Mouse (Mus musculus): Measurements from ENCODE around the gene Agpat1. TPM values are rescaled to one million over a fixed set of nuclear protein-coding genes. Genes with fewer than 3 reads are reported as not detected.

Gene Agpat1
- polyA plus RNA-seq, 1 experiment from 2014 or later = 35.7 TPM

DNA sequence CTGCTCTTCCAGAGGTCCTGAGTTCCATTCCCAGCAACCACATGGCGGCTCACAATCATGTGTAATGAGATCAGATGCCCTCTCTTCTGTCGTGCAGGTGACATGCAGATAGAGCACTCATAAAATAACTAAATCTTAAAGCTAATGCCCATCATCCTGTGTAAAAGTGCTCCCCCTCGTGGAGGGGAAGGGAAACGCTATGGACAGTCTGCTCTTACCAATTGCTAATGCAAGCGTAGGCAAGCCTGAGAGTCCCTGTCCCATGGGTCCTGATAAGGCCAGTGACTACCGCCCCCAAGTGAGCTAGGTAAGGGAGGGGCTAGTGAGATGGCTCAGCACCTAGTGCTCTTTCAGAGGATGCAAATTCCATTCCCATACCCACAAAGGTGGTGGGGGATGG is 14.9 kb downstream of the Agpat1 start:
- H3K27me3 ChIP-seq (replicated peaks; ENCODE audit: insufficient read depth, low read length) = no peaks in the 10 kb centered on the region
- TF ChIP-seq CTCF (IDR thresholded peaks at IDR 0.05) (peak; percentile 91), EP300 (IDR thresholded peaks at IDR 0.05) (no peak)
- H3K27ac ChIP-seq (ENCODE audit: low read length) = no peak overlapping the region
- H3K4me2 ChIP-seq (replicated peaks; ENCODE audit: low read depth, low read length) = no peak overlapping the region
- H3K36me3 ChIP-seq (ENCODE audit: insufficient read depth, low read length) = peaks cover 7% of the 10 kb centered on the region; the same call in 1 of the 2 replicates
- H3K4me1 ChIP-seq (ENCODE audit: insufficient read depth, low read depth, low read length) = no peaks in the 10 kb centered on the region
- ATAC-seq = peak; percentile 53
- no peak overlapping the region for H3K4me3 ChIP-seq (ENCODE audit: low read depth, low read length)
- H3K9ac ChIP-seq (replicated peaks; ENCODE audit: low read depth) = no peak overlapping the region
- H3K9me3 ChIP-seq (ENCODE audit: low read length) = no peaks in the 10 kb centered on the region
- peak; percentile 76 for DNase-seq (ENCODE audit: low spot score)
- WGBS = 11% methylated on average over 6 of the region's 6 CpGs

DNA sequence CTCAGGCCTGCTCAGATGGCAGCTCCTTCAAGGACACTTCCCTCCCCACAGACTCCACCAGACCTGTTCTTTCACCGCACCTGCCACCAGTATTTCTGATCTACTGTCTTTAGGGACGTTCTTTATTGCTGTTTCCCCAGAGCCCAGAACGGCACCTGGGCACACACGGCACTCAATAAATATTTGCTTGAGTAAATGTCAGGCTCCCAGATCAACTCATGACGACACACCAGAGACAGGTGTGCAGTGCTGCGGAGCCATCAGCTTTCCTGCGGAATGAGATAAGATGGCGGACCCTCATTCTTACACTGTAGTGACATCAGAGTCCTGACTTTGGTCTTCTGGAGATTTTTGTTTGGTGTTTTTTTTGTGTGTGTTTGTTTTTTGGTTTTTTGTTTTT is 16.9 kb downstream of the Agpat1 start:
- H3K4me3 ChIP-seq (ENCODE audit: low read depth, low read length) = no peak overlapping the region
- 67% methylated on average over 8 of the region's 8 CpGs for WGBS
- H3K36me3 ChIP-seq (ENCODE audit: insufficient read depth, low read length) = peaks cover 7% of the 10 kb centered on the region; the same call in 1 of the 2 replicates
- no peak overlapping the region for H3K9ac ChIP-seq (replicated peaks; ENCODE audit: low read depth)
- DNase-seq (ENCODE audit: low spot score) = no peak
- no peaks in the 10 kb centered on the region for H3K4me1 ChIP-seq (ENCODE audit: insufficient read depth, low read depth, low read length)
- no peak for ATAC-seq
- no peaks in the 10 kb centered on the region for H3K27me3 ChIP-seq (replicated peaks; ENCODE audit: insufficient read depth, low read length)
- H3K4me2 ChIP-seq (replicated peaks; ENCODE audit: low read depth, low read length) = no peak overlapping the region
- H3K9me3 ChIP-seq (ENCODE audit: low read length) = no peaks in the 10 kb centered on the region
- TF ChIP-seq EP300 (IDR thresholded peaks at IDR 0.05) = no peak
- TF ChIP-seq CTCF (IDR thresholded peaks at IDR 0.05) = no peak
- no peak overlapping the region for H3K27ac ChIP-seq (ENCODE audit: low read length)

DNA sequence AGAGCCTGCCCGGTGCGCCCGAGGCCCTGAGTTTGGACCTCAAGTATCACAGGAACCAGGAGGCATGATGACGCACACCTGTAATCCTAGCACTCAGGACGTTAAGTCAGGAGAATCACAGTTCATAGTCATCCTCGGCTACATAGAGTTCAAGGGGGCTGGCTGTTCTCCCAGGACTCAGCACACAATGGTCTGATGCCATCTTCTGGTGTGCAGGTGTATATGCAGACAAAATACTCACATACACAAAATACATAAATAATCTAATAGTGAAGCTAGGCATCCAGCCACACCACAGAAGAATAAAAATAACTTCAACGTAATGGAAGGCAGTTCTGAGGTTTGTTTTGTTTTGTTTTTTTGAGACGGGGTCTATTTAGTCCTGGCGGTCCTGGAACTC is 19.1 kb downstream of the Agpat1 start:
- WGBS = 80% methylated on average over 9 of the region's 9 CpGs
- Histone ChIP-seq H3K9me3 (ENCODE audit: low read length) (no peaks in the 10 kb centered on the region), H3K27ac (ENCODE audit: low read length) (no peak overlapping the region), H3K27me3 (replicated peaks; ENCODE audit: insufficient read depth, low read length) (no peaks in the 10 kb centered on the region), H3K9ac (replicated peaks; ENCODE audit: low read depth) (no peak overlapping the region), H3K4me2 (replicated peaks; ENCODE audit: low read depth, low read length) (no peak overlapping the region), H3K4me1 (ENCODE audit: insufficient read depth, low read depth, low read length) (peaks cover 11% of the 10 kb centered on the region; the same call in 1 of the 2 replicates), H3K4me3 (ENCODE audit: low read depth, low read length) (no peak overlapping the region), H3K36me3 (ENCODE audit: insufficient read depth, low read length) (no peaks in the 10 kb centered on the region; the same call in 1 of the 2 replicates)
- DNase-seq (ENCODE audit: low spot score) (no peak), ATAC-seq (no peak)
- TF ChIP-seq EP300 (IDR thresholded peaks at IDR 0.05) = no peak
- peak; percentile 49 for TF ChIP-seq CTCF (IDR thresholded peaks at IDR 0.05)

DNA sequence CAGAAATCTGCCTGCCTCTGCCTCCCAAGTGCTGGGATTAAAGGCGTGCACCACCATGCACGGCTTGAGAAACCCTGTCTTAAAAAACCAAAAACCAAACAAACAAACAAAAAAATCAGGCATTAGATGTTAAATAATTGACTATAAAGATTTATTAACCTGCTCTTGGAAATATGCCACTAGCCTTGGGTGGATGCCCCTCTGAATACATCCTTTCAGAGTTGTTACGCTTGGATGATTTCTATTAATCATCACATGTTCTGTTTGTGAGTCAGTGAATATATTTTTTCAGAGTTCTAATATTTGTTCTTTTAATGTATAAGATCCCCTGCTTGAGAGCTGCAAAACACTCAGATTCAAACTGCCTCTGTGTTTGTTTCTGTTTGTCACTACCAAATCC is 20.9 kb downstream of the Agpat1 start:
- Histone ChIP-seq H3K4me2 (replicated peaks; ENCODE audit: low read depth, low read length) (no peak overlapping the region), H3K27ac (ENCODE audit: low read length) (no peak overlapping the region), H3K9ac (replicated peaks; ENCODE audit: low read depth) (no peak overlapping the region), H3K4me3 (ENCODE audit: low read depth, low read length) (no peak overlapping the region), H3K27me3 (replicated peaks; ENCODE audit: insufficient read depth, low read length) (peaks cover 5% of the 10 kb centered on the region), H3K36me3 (ENCODE audit: insufficient read depth, low read length) (no peaks in the 10 kb centered on the region; the same call in 1 of the 2 replicates), H3K9me3 (ENCODE audit: low read length) (no peaks in the 10 kb centered on the region), H3K4me1 (ENCODE audit: insufficient read depth, low read depth, low read length) (peaks cover 21% of the 10 kb centered on the region; the same call in 1 of the 2 replicates)
- no peak for TF ChIP-seq CTCF (IDR thresholded peaks at IDR 0.05)
- TF ChIP-seq EP300 (IDR thresholded peaks at IDR 0.05) = no peak
- DNase-seq (ENCODE audit: low spot score) (no peak), ATAC-seq (no peak)
- WGBS = 97% methylated on average over 3 of the region's 3 CpGs

DNA sequence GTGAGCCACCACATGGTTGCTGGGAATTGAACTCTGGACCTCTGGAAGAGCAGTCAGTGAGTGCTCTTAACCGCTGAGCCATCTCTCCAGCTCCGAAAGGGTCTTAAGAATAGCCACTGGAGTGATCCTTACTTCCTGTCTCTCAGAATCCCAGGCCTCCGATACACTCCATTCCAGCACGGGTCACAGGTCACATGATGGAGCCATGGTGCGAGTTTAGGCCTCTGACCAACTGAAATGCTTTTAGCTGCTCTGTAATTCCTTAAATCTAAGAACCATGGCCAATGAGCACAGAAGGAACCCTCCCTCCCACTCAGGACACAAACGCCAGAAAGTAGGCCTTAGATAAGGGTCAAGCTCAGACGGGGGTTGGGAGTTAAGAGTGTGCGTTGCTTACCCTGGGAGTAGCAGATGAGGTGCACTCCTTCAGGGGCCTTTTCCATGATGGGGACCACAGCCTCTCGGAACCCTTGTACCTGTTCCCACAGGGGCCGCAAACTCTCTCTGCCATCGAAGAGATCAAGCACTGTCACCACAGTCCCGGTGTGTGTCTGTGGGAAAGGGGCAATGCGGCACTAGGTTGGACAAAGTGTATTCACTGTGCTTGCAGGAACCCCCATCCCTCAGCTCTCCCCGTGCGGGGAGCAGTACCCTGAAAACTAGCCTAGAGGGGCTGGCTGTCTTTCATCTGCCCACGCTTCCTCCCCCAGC is 22.2 kb downstream of the Agpat1 start:
- Histone ChIP-seq H3K4me3 (ENCODE audit: low read depth, low read length) (peak overlapping the region; percentile 60), H3K27me3 (replicated peaks; ENCODE audit: insufficient read depth, low read length) (peaks cover 17% of the 10 kb centered on the region), H3K36me3 (ENCODE audit: insufficient read depth, low read length) (no peaks in the 10 kb centered on the region; the same call in 1 of the 2 replicates), H3K4me1 (ENCODE audit: insufficient read depth, low read depth, low read length) (peaks cover 21% of the 10 kb centered on the region; the same call in 1 of the 2 replicates), H3K9me3 (ENCODE audit: low read length) (no peaks in the 10 kb centered on the region), H3K9ac (replicated peaks; ENCODE audit: low read depth) (peak overlapping the region; percentile 62; the same call in 1 of the 2 replicates), H3K4me2 (replicated peaks; ENCODE audit: low read depth, low read length) (peak overlapping the region; percentile 62), H3K27ac (ENCODE audit: low read length) (peak overlapping the region; percentile 88; the same call in 1 of the 2 replicates)
- ATAC-seq (no peak), DNase-seq (ENCODE audit: low spot score) (no peak)
- no peak for TF ChIP-seq EP300 (IDR thresholded peaks at IDR 0.05)
- no peak for TF ChIP-seq CTCF (IDR thresholded peaks at IDR 0.05)
- 49% methylated on average over 16 of the region's 16 CpGs for WGBS

DNA sequence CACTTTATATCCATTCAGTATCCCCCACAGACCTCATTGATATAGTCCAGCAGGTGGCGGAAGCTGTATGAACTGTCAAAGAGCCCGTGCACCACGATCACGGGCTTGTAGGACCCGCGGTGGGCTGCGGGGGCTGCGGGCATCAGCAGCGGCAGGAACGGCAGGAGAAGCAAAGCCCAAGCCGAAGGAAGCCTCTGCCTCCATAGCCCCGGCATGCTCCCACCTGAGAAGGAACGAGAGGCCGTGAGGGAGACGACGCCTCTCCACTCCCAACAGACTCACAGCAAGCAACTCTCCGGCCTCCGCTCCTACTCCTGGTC is 22.7 kb downstream of the Agpat1 start:
- peak overlapping the region; percentile 62 for H3K4me2 ChIP-seq (replicated peaks; ENCODE audit: low read depth, low read length)
- DNase-seq (ENCODE audit: low spot score) = peak; percentile 67
- H3K4me3 ChIP-seq (ENCODE audit: low read depth, low read length) = peak overlapping the region; percentile 60
- H3K9ac ChIP-seq (replicated peaks; ENCODE audit: low read depth) = peak overlapping the region; percentile 62; the same call in 1 of the 2 replicates
- peak; percentile 66 for TF ChIP-seq CTCF (IDR thresholded peaks at IDR 0.05)
- no peak for TF ChIP-seq EP300 (IDR thresholded peaks at IDR 0.05)
- H3K36me3 ChIP-seq (ENCODE audit: insufficient read depth, low read length) = no peaks in the 10 kb centered on the region; the same call in 1 of the 2 replicates
- H3K4me1 ChIP-seq (ENCODE audit: insufficient read depth, low read depth, low read length) = peaks cover 21% of the 10 kb centered on the region; the same call in 1 of the 2 replicates
- H3K27me3 ChIP-seq (replicated peaks; ENCODE audit: insufficient read depth, low read length) = peaks cover 22% of the 10 kb centered on the region
- peak overlapping the region; percentile 88 for H3K27ac ChIP-seq (ENCODE audit: low read length)
- no peaks in the 10 kb centered on the region for H3K9me3 ChIP-seq (ENCODE audit: low read length)
- ATAC-seq = 0 out of 2 replicates have a peak, but pooled peaks have one; percentile 19
- WGBS = 1% methylated on average over 18 of the region's 18 CpGs
